Mouse (Mus musculus) erythroblast, embryonic 14.5 days (primary cell): ENCODE data around the gene Stil. TPM values are rescaled to one million over a fixed set of nuclear protein-coding genes. Genes with fewer than 3 reads are reported as not detected.
A peak's percentile ranks its signal among the peaks of the same experiment; 100 is the strongest.

Source experiments
- H3K27me3 ChIP-seq: 2 replicates; pipeline ENCODE4 v1.6.1; 2012; ENCODE audit warnings: inconsistent platforms; ENCODE audit not compliant: control insufficient read depth
- H3K36me3 ChIP-seq: 2 replicates; pipeline ENCODE4 v1.6.1; 2012; ENCODE audit warnings: mild to moderate bottlenecking, inconsistent platforms; ENCODE audit not compliant: control insufficient read depth
- H3K4me1 ChIP-seq: 2 replicates; pipeline ENCODE4 v1.6.1; 2012; ENCODE audit warnings: inconsistent platforms; ENCODE audit not compliant: control insufficient read depth
- H3K4me3 ChIP-seq: replicated peaks from 2 replicates; pipeline ENCODE3; 2012; ENCODE audit warnings: moderate library complexity, mild to moderate bottlenecking, inconsistent platforms
- H3K9me3 ChIP-seq: 2 replicates; pipeline ENCODE4 v1.6.1; 2012; ENCODE audit warnings: low read length, inconsistent platforms, mixed read lengths; ENCODE audit not compliant: control insufficient read depth
- GATA1 ChIP-seq: IDR thresholded peaks from 2 replicates; pipeline ENCODE4 v1.6.1; 2012; ENCODE audit warnings: low read length, inconsistent platforms, mixed read lengths
- TAL1 ChIP-seq: IDR thresholded peaks from 3 replicates; pipeline ENCODE4 v1.6.1; 2012; ENCODE audit warnings: low read length, inconsistent platforms, mixed read lengths
- polyA plus RNA-seq: library from polyadenylated mRNA; stranded (reverse); fragments of >175 nt; gene quantifications from 2 replicates; pipeline ENCODE4 v1.2.3, GENCODE M21; 2012

The Stil gene
- polyA plus RNA-seq, 1 experiment: 0.25 TPM

GRCm38 (mm10) chr4:115035043-115035442 is 35.1 kb downstream of the Stil start:
- Histone ChIP-seq H3K36me3 (peaks cover 98% of the 10 kb centered on the region), H3K9me3 (no peaks in the 10 kb centered on the region), H3K4me1 (peaks cover 5% of the 10 kb centered on the region), H3K4me3 (no peak overlapping the region), H3K27me3 (no peaks in the 10 kb centered on the region)
- TF ChIP-seq GATA1 (no peak), TAL1 (no peak)

GRCm38 (mm10) chr4:115038242-115038641 is 38.3 kb downstream of the Stil start:
- Histone ChIP-seq H3K4me3 (no peak overlapping the region), H3K9me3 (no peaks in the 10 kb centered on the region), H3K27me3 (no peaks in the 10 kb centered on the region), H3K4me1 (peaks cover 5% of the 10 kb centered on the region), H3K36me3 (peaks cover 99% of the 10 kb centered on the region)
- TF ChIP-seq GATA1: peak; percentile 79
- no peak for TF ChIP-seq TAL1

GRCm38 (mm10) chr4:115045621-115046020 is 45.7 kb downstream of the Stil start:
- Histone ChIP-seq H3K9me3 (no peaks in the 10 kb centered on the region), H3K36me3 (peaks cover 74% of the 10 kb centered on the region), H3K27me3 (no peaks in the 10 kb centered on the region), H3K4me1 (peaks cover 44% of the 10 kb centered on the region), H3K4me3 (no peak overlapping the region)
- TF ChIP-seq GATA1 (no peak), TAL1 (no peak)

GRCm38 (mm10) chr4:115047750-115048149 is 47.8 kb downstream of the Stil start:
- peaks cover 65% of the 10 kb centered on the region for H3K4me1 ChIP-seq
- no peaks in the 10 kb centered on the region for H3K9me3 ChIP-seq
- H3K4me3 ChIP-seq: peak overlapping the region; percentile 63
- H3K36me3 ChIP-seq: peaks cover 56% of the 10 kb centered on the region
- peaks cover 6% of the 10 kb centered on the region for H3K27me3 ChIP-seq
- TF ChIP-seq TAL1: no peak
- TF ChIP-seq GATA1: no peak

- peaks cover 8% of the 10 kb centered on the region for H3K27me3 ChIP-seq
- no peaks in the 10 kb centered on the region for H3K9me3 ChIP-seq
- TF ChIP-seq GATA1 (peak; percentile 64), TAL1 (peak; percentile 80)
- H3K4me1 ChIP-seq: peaks cover 69% of the 10 kb centered on the region
- H3K36me3 ChIP-seq: peaks cover 52% of the 10 kb centered on the region
- peak overlapping the region; percentile 63 for H3K4me3 ChIP-seq
These were observed 48.2 kb downstream of the Stil start for GRCm38 (mm10) chr4:115048190-115048589.

GRCm38 (mm10) chr4:115051245-115051644 is 51.3 kb downstream of the Stil start:
- Histone ChIP-seq H3K27me3 (peaks cover 16% of the 10 kb centered on the region), H3K4me1 (peaks cover 95% of the 10 kb centered on the region), H3K4me3 (no peak overlapping the region), H3K9me3 (no peaks in the 10 kb centered on the region), H3K36me3 (peaks cover 21% of the 10 kb centered on the region)
- TF ChIP-seq GATA1 (no peak), TAL1 (no peak)

GRCm38 (mm10) chr4:115052343-115053005 is 52.5 kb downstream of the Stil start:
- Histone ChIP-seq H3K4me1 (peaks cover 92% of the 10 kb centered on the region), H3K36me3 (peaks cover 16% of the 10 kb centered on the region), H3K9me3 (no peaks in the 10 kb centered on the region), H3K4me3 (peak overlapping the region; percentile 62), H3K27me3 (peaks cover 27% of the 10 kb centered on the region)
- TF ChIP-seq GATA1: no peak
- TF ChIP-seq TAL1: no peak

- TF ChIP-seq GATA1 (no peak), TAL1 (no peak)
- Histone ChIP-seq H3K27me3 (peaks cover 39% of the 10 kb centered on the region), H3K4me3 (peak overlapping the region; percentile 99), H3K36me3 (peaks cover 33% of the 10 kb centered on the region), H3K4me1 (peaks cover 66% of the 10 kb centered on the region), H3K9me3 (no peaks in the 10 kb centered on the region)
These were observed 55.1 kb downstream of the Stil start for GRCm38 (mm10) chr4:115055044-115055443.

- TF ChIP-seq TAL1 (no peak), GATA1 (no peak)
- H3K36me3 ChIP-seq: peaks cover 39% of the 10 kb centered on the region
- no peaks in the 10 kb centered on the region for H3K9me3 ChIP-seq
- H3K27me3 ChIP-seq: peaks cover 44% of the 10 kb centered on the region
- peaks cover 59% of the 10 kb centered on the region for H3K4me1 ChIP-seq
- peak overlapping the region; percentile 99 for H3K4me3 ChIP-seq
These were observed 55.7 kb downstream of the Stil start for GRCm38 (mm10) chr4:115055691-115056090.

- H3K4me3 ChIP-seq: peak within 1 kb of the TSS; percentile 99
- peaks cover 52% of the 10 kb centered on the region for H3K4me1 ChIP-seq
- peaks cover 42% of the 10 kb centered on the region for H3K36me3 ChIP-seq
- TF ChIP-seq TAL1 (peak; percentile 93), GATA1 (peak; percentile 95)
- H3K27me3 ChIP-seq: peaks cover 46% of the 10 kb centered on the region
- no peaks in the 10 kb centered on the region for H3K9me3 ChIP-seq
These were observed 56.5 kb downstream of the Stil start, which contains the start of gene Tal1 for GRCm38 (mm10) chr4:115056371-115056920. TSS of gene Tal1 (plus strand) at chr4:115056426.
